Mouse (Mus musculus) gonadal fat pad, adult 2 months (tissue): Measurements from ENCODE around the gene Ppp1r12a. TPM values are rescaled to one million over a fixed set of nuclear protein-coding genes. Genes with fewer than 3 reads are reported as not detected.
"Not testable (repeated sequence)": the region's sequence is repeated elsewhere in the genome, so short reads cannot be mapped to it uniquely, and the experiment has no call there.

Source experiments
- DNase-seq: peaks from one replicate; pipeline ENCODE4 v3.0.0-alpha.2; 2012; ENCODE audit warnings: low read depth
- polyA plus RNA-seq: library from polyadenylated mRNA; depleted of rRNA; stranded (reverse); fragments of >200 nt; gene quantifications from 2 replicates; pipeline ENCODE4 v1.2.3, GENCODE M21; 2012

The Ppp1r12a gene
- polyA plus RNA-seq, 1 experiment = 44.5 TPM

- DNase-seq = no peak
Observed at GRCm38 (mm10) chr10:108198945-108199344, 37.0 kb downstream of the Ppp1r12a start.

- DNase-seq = no peak
Observed at GRCm38 (mm10) chr10:108202126-108202525, 40.1 kb downstream of the Ppp1r12a start.

- no peak for DNase-seq
Observed at GRCm38 (mm10) chr10:108203440-108203839, 41.4 kb downstream of the Ppp1r12a start.

- DNase-seq = no peak
Observed at GRCm38 (mm10) chr10:108209396-108209795, 47.4 kb downstream of the Ppp1r12a start.

GRCm38 (mm10) chr10:108224413-108224812 is 62.4 kb downstream of the Ppp1r12a start:
- no peak for DNase-seq

- no peak for DNase-seq
Observed at GRCm38 (mm10) chr10:108237049-108237448, 75.1 kb downstream of the Ppp1r12a start.

GRCm38 (mm10) chr10:108239061-108239460 is 77.1 kb downstream of the Ppp1r12a start:
- peak; percentile 14 for DNase-seq

- DNase-seq = no peak
Observed at GRCm38 (mm10) chr10:108250710-108251109, 88.7 kb downstream of the Ppp1r12a start.

GRCm38 (mm10) chr10:108251181-108251580 is 89.2 kb downstream of the Ppp1r12a start:
- DNase-seq = no peak

- DNase-seq = no peak
Observed at GRCm38 (mm10) chr10:108255812-108256376, 93.9 kb downstream of the Ppp1r12a start.

- no peak for DNase-seq
Observed at GRCm38 (mm10) chr10:108260931-108261330, 98.9 kb downstream of the Ppp1r12a start.

GRCm38 (mm10) chr10:108264641-108265040 is 102.6 kb downstream of the Ppp1r12a start:
- no peak for DNase-seq

- DNase-seq = no peak
Observed at GRCm38 (mm10) chr10:108271201-108271600, 109.2 kb downstream of the Ppp1r12a start.

- no peak for DNase-seq
Observed at GRCm38 (mm10) chr10:108276678-108277077, 114.7 kb downstream of the Ppp1r12a start.

- no peak for DNase-seq
Observed at GRCm38 (mm10) chr10:108277198-108277597, 115.2 kb downstream of the Ppp1r12a start.

- not testable (repeated sequence) for DNase-seq
Observed at GRCm38 (mm10) chr10:108281099-108281498, 119.1 kb downstream of the Ppp1r12a start.

GRCm38 (mm10) chr10:108282351-108282750 is 120.4 kb downstream of the Ppp1r12a start:
- DNase-seq = no peak

GRCm38 (mm10) chr10:108283418-108283817 is 121.4 kb downstream of the Ppp1r12a start:
- DNase-seq = no peak

- no peak for DNase-seq
Observed at GRCm38 (mm10) chr10:108283837-108284236, 121.8 kb downstream of the Ppp1r12a start.

- no peak for DNase-seq
Observed at GRCm38 (mm10) chr10:108284445-108284844, 122.5 kb downstream of the Ppp1r12a start.

- no peak for DNase-seq
Observed at GRCm38 (mm10) chr10:108284977-108285376, 123.0 kb downstream of the Ppp1r12a start.

GRCm38 (mm10) chr10:108286658-108287437 is 124.9 kb downstream of the Ppp1r12a start:
- no peak for DNase-seq

GRCm38 (mm10) chr10:108287438-108287801 is 125.4 kb downstream of the Ppp1r12a start:
- DNase-seq = no peak
